Mouse (Mus musculus): Measurements from ENCODE around the gene Kcnip4. TPM values are rescaled to one million over a fixed set of nuclear protein-coding genes. Genes with fewer than 3 reads are reported as not detected.

Kcnip4 gene
- total RNA-seq, 2 experiments from 2014 or later = 0.12 TPM; not detected in 1

GRCm38 (mm10) chr5:49271864-49272263, 252.8 kb downstream of the Kcnip4 start:
- no peak for DNase-seq
- intact Hi-C loops (cut with DNase I) = no loop called here

- no peak for DNase-seq
Observed at GRCm38 (mm10) chr5:49268807-49269206, 255.9 kb downstream of the Kcnip4 start.

GRCm38 (mm10) chr5:49259356-49259755, 265.4 kb downstream of the Kcnip4 start:
- intact Hi-C loops (cut with DNase I) = no loop called here
- no peak for DNase-seq

More at GRCm38 (mm10) chr5:49268807-49269206, 255.9 kb downstream of the Kcnip4 start:
- intact Hi-C loops (cut with DNase I) = no loop called here

GRCm38 (mm10) chr5:49256850-49257249, 267.9 kb downstream of the Kcnip4 start:
- no peak for DNase-seq
- intact Hi-C loops (cut with DNase I) = no loop called here

- no peak for DNase-seq
- intact Hi-C loops (cut with DNase I) = no loop called here
Observed at GRCm38 (mm10) chr5:49255983-49256382, 268.7 kb downstream of the Kcnip4 start.

GRCm38 (mm10) chr5:49247081-49247480, 277.6 kb downstream of the Kcnip4 start:
- DNase-seq = no peak

GRCm38 (mm10) chr5:49244414-49244813, 280.3 kb downstream of the Kcnip4 start:
- no peak for DNase-seq
- intact Hi-C loops (cut with DNase I) = no loop called here

More at GRCm38 (mm10) chr5:49247081-49247480, 277.6 kb downstream of the Kcnip4 start:
- intact Hi-C loops (cut with DNase I) = no loop called here

- no peak for DNase-seq
- intact Hi-C loops (cut with DNase I) = no loop called here
Observed at GRCm38 (mm10) chr5:49241708-49242107, 283.0 kb downstream of the Kcnip4 start.

GRCm38 (mm10) chr5:49201164-49201756, 323.4 kb downstream of the Kcnip4 start:
- intact Hi-C loops (cut with DNase I) = no loop called here

GRCm38 (mm10) chr5:49188236-49188635, 336.5 kb downstream of the Kcnip4 start:
- intact Hi-C loops (cut with DNase I) = no loop called here
- DNase-seq = no peak

More at GRCm38 (mm10) chr5:49201164-49201756, 323.4 kb downstream of the Kcnip4 start:
- no peak for DNase-seq

- DNase-seq = no peak
- intact Hi-C loops (cut with DNase I) = no loop called here
Observed at GRCm38 (mm10) chr5:49150116-49150811, 374.4 kb downstream of the Kcnip4 start.

- DNase-seq = no peak
- intact Hi-C loops (cut with DNase I) = no loop called here
Observed at GRCm38 (mm10) chr5:49149684-49150083, 375.0 kb downstream of the Kcnip4 start.

GRCm38 (mm10) chr5:49095432-49095831, 429.3 kb downstream of the Kcnip4 start:
- DNase-seq = no peak
- intact Hi-C loops (cut with DNase I) = no loop called here

GRCm38 (mm10) chr5:49094945-49095344, 429.8 kb downstream of the Kcnip4 start:
- DNase-seq = no peak
- intact Hi-C loops (cut with DNase I) = no loop called here

GRCm38 (mm10) chr5:49094306-49094705, 430.4 kb downstream of the Kcnip4 start:
- intact Hi-C loops (cut with DNase I) = no loop called here
- no peak for DNase-seq

GRCm38 (mm10) chr5:49090122-49090680, 434.5 kb downstream of the Kcnip4 start:
- peak; percentile 47 to 56 for DNase-seq
- intact Hi-C loops (cut with DNase I) = loop anchor here (2.0 kb wide), 1 partner anchor 261 kb away; no protein-coding TSS in a partner anchor

GRCm38 (mm10) chr5:49065646-49066045, 459.1 kb downstream of the Kcnip4 start:
- DNase-seq = no peak
- intact Hi-C loops (cut with DNase I) = no loop called here

- DNase-seq = no peak
- intact Hi-C loops (cut with DNase I) = no loop called here
Observed at GRCm38 (mm10) chr5:49058926-49059325, 465.8 kb downstream of the Kcnip4 start.

GRCm38 (mm10) chr5:49057636-49058340, 466.9 kb downstream of the Kcnip4 start:
- intact Hi-C loops (cut with DNase I) = no loop called here
- DNase-seq = no peak

- intact Hi-C loops (cut with DNase I) = no loop called here
- DNase-seq = no peak
Observed at GRCm38 (mm10) chr5:49047960-49048359, 476.7 kb downstream of the Kcnip4 start.

- intact Hi-C loops (cut with DNase I) = no loop called here
- DNase-seq = no peak
Observed at GRCm38 (mm10) chr5:49041259-49041845, 483.4 kb downstream of the Kcnip4 start.

Measured in gastrocnemius, postnatal 36 days (tissue).